Mouse (Mus musculus): ENCODE measurements at regions not wholly inside any gene's neighbourhood (a gene's known extent, or its start where the extent isn't known, plus 50 kb on each side); places are given as distances from the start of the nearest gene placed in this dataset.

DNA sequence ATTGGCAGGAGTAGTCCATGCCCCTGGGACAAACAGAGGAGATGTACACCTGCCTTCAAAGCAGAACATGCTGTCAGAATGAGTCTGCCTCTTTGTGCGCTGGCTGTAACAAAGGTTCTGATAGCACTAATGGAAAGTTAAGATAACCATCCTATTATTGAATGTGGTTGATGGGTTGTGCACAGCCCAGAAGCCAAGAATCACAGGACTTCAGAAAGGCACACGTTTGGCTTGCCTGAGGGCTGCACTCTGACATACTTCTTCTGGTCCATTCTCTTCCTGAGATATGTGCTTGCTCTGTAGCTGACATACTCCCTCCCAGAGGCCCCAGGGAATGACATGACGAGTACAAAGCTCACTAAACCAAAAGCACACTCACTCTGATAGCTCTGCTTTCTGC is 50.1 kb upstream of the Galnt15 start:
- H3K79me2 ChIP-seq (ENCODE audit: control insufficient read depth, insufficient read depth), result no peaks in the 10 kb centered on the region
- no peaks in the 10 kb centered on the region for H3K79me3 ChIP-seq (ENCODE audit: low read depth)
- TF ChIP-seq MAX (IDR thresholded peaks at IDR 0.05) (no peak), CEBPB (IDR thresholded peaks at IDR 0.05; ENCODE audit: low read depth) (no peak), FOSL1 (IDR thresholded peaks at IDR 0.05; ENCODE audit: insufficient read depth, low read length, poor library complexity, severe bottlenecking) (no peak)
- H3K36me3 ChIP-seq (ENCODE audit: control insufficient read depth, insufficient read depth), result no peaks in the 10 kb centered on the region
- no peaks in the 10 kb centered on the region for H3K27me3 ChIP-seq (ENCODE audit: control insufficient read depth, insufficient read depth, insufficient read length)
- H3ac ChIP-seq (ENCODE audit: control insufficient read depth, insufficient read length, low read depth), result no peak overlapping the region
- H3K4me3 ChIP-seq (ENCODE audit: insufficient read depth, poor library complexity, severe bottlenecking), result no peak overlapping the region

Measured in C2C12 (cell line).